Mouse (Mus musculus) heart, postnatal 10 days (tissue): Measurements from ENCODE around the gene Tenm4. TPM values are rescaled to one million over a fixed set of nuclear protein-coding genes. Genes with fewer than 3 reads are reported as not detected.

Source experiments
- microRNA-seq, 2 experiments: library from miRNA; unstranded; fragments of <30 nt; microRNA quantifications; one replicate each; pipeline ENCODE4 v1.2.0; 2022
- total RNA-seq, 2 experiments: library from RNA; stranded (reverse); gene quantifications; 2 replicates each; pipeline ENCODE4 v1.2.3; 2021

Tenm4 gene
- total RNA-seq, 2 experiments from 2014 or later: 4.2 to 5.0 TPM

Small RNA genes within 50 kb of the gene (microRNA-seq; reads per million reads assigned to microRNA genes)
- gene Mir6394: 0 reads per million in 2 experiments
- 150 to 233 reads per million in 2 experiments for gene Mir708
